Mouse (Mus musculus): ENCODE data around the gene Spag17. TPM values are rescaled to one million over a fixed set of nuclear protein-coding genes. Genes with fewer than 3 reads are reported as not detected.
A peak's percentile ranks its signal among the peaks of the same experiment; 100 is the strongest.

Gene Spag17
- polyA plus RNA-seq, 1 experiment from 2014 or later = 1.2 TPM

- 93% methylated on average over 3 of the region's 3 CpGs for WGBS
- DNase-seq (ENCODE audit: low spot score) = no peak
Observed at GRCm38 (mm10) chr3:100102386-100103092, 217.3 kb downstream of the Spag17 start.

GRCm38 (mm10) chr3:100106736-100107135 lies 221.5 kb downstream of the Spag17 start:
- Histone ChIP-seq H3K27ac (ENCODE audit: low read depth, low read length) (no peak overlapping the region), H3K4me1 (replicated peaks; ENCODE audit: control insufficient read depth, insufficient read depth, low read length) (no peaks in the 10 kb centered on the region), H3K36me3 (ENCODE audit: control insufficient read depth, insufficient read depth, low read length) (no peaks in the 10 kb centered on the region), H3K27me3 (ENCODE audit: control insufficient read depth, insufficient read depth, low read length) (no peaks in the 10 kb centered on the region), H3K4me3 (ENCODE audit: low read depth, low read length) (no peak overlapping the region), H3K4me2 (replicated peaks; ENCODE audit: low read depth, low read length) (no peak overlapping the region), H3K9ac (ENCODE audit: low read depth, low read length) (no peak overlapping the region), H3K9me3 (ENCODE audit: control insufficient read depth, low read length) (no peaks in the 10 kb centered on the region)
- ATAC-seq (ENCODE audit: low FRiP score) = no peak
- WGBS = 88% methylated on average over 2 of the region's 2 CpGs
- no peak for DNase-seq (ENCODE audit: low spot score)

More at GRCm38 (mm10) chr3:100102386-100103092, 217.3 kb downstream of the Spag17 start:
- H3K4me3 ChIP-seq (ENCODE audit: low read depth, low read length) = no peak overlapping the region
- H3K27ac ChIP-seq (ENCODE audit: low read depth, low read length) = no peak overlapping the region
- no peak overlapping the region for H3K9ac ChIP-seq (ENCODE audit: low read depth, low read length)
- H3K4me2 ChIP-seq (replicated peaks; ENCODE audit: low read depth, low read length) = no peak overlapping the region
- H3K9me3 ChIP-seq (ENCODE audit: control insufficient read depth, low read length) = no peaks in the 10 kb centered on the region
- H3K4me1 ChIP-seq (replicated peaks; ENCODE audit: control insufficient read depth, insufficient read depth, low read length) = no peaks in the 10 kb centered on the region
- no peaks in the 10 kb centered on the region for H3K27me3 ChIP-seq (ENCODE audit: control insufficient read depth, insufficient read depth, low read length)
- ATAC-seq (ENCODE audit: low FRiP score) = no peak
- H3K36me3 ChIP-seq (ENCODE audit: control insufficient read depth, insufficient read depth, low read length) = no peaks in the 10 kb centered on the region

- H3K9me3 ChIP-seq (ENCODE audit: control insufficient read depth, low read length) = no peaks in the 10 kb centered on the region
Observed at GRCm38 (mm10) chr3:100118681-100119080, 233.5 kb downstream of the Spag17 start.

GRCm38 (mm10) chr3:100121961-100122360 lies 236.8 kb downstream of the Spag17 start:
- Histone ChIP-seq H3K9me3 (ENCODE audit: control insufficient read depth, low read length) (no peaks in the 10 kb centered on the region), H3K4me2 (replicated peaks; ENCODE audit: low read depth, low read length) (no peak overlapping the region), H3K9ac (ENCODE audit: low read depth, low read length) (no peak overlapping the region), H3K4me1 (replicated peaks; ENCODE audit: control insufficient read depth, insufficient read depth, low read length) (no peaks in the 10 kb centered on the region), H3K4me3 (ENCODE audit: low read depth, low read length) (no peak overlapping the region), H3K27me3 (ENCODE audit: control insufficient read depth, insufficient read depth, low read length) (no peaks in the 10 kb centered on the region), H3K27ac (ENCODE audit: low read depth, low read length) (no peak overlapping the region), H3K36me3 (ENCODE audit: control insufficient read depth, insufficient read depth, low read length) (no peaks in the 10 kb centered on the region)
- ATAC-seq (ENCODE audit: low FRiP score) (no peak), DNase-seq (ENCODE audit: low spot score) (no peak)
- WGBS = 77% methylated on average over 2 of the region's 2 CpGs

More at GRCm38 (mm10) chr3:100118681-100119080, 233.5 kb downstream of the Spag17 start:
- H3K4me3 ChIP-seq (ENCODE audit: low read depth, low read length) = no peak overlapping the region
- no peak overlapping the region for H3K9ac ChIP-seq (ENCODE audit: low read depth, low read length)
- H3K27me3 ChIP-seq (ENCODE audit: control insufficient read depth, insufficient read depth, low read length) = no peaks in the 10 kb centered on the region
- ATAC-seq (ENCODE audit: low FRiP score) (no peak), DNase-seq (ENCODE audit: low spot score) (no peak)
- H3K4me2 ChIP-seq (replicated peaks; ENCODE audit: low read depth, low read length) = no peak overlapping the region
- WGBS = 88% methylated on average over 2 of the region's 2 CpGs
- no peak overlapping the region for H3K27ac ChIP-seq (ENCODE audit: low read depth, low read length)
- no peaks in the 10 kb centered on the region for H3K4me1 ChIP-seq (replicated peaks; ENCODE audit: control insufficient read depth, insufficient read depth, low read length)
- no peaks in the 10 kb centered on the region for H3K36me3 ChIP-seq (ENCODE audit: control insufficient read depth, insufficient read depth, low read length)

GRCm38 (mm10) chr3:100122445-100122844 lies 237.2 kb downstream of the Spag17 start:
- no peak for ATAC-seq (ENCODE audit: low FRiP score)
- Histone ChIP-seq H3K4me3 (ENCODE audit: low read depth, low read length) (no peak overlapping the region), H3K4me2 (replicated peaks; ENCODE audit: low read depth, low read length) (no peak overlapping the region), H3K27me3 (ENCODE audit: control insufficient read depth, insufficient read depth, low read length) (no peaks in the 10 kb centered on the region), H3K9ac (ENCODE audit: low read depth, low read length) (no peak overlapping the region), H3K27ac (ENCODE audit: low read depth, low read length) (no peak overlapping the region), H3K4me1 (replicated peaks; ENCODE audit: control insufficient read depth, insufficient read depth, low read length) (no peaks in the 10 kb centered on the region), H3K9me3 (ENCODE audit: control insufficient read depth, low read length) (no peaks in the 10 kb centered on the region), H3K36me3 (ENCODE audit: control insufficient read depth, insufficient read depth, low read length) (no peaks in the 10 kb centered on the region)
- DNase-seq (ENCODE audit: low spot score) = no peak
- 81% methylated on average over 1 of the region's 1 CpGs for WGBS

- H3K4me3 ChIP-seq (ENCODE audit: low read depth, low read length) = peak overlapping the region; percentile 52
- H3K4me1 ChIP-seq (replicated peaks; ENCODE audit: control insufficient read depth, insufficient read depth, low read length) = no peaks in the 10 kb centered on the region
- H3K9ac ChIP-seq (ENCODE audit: low read depth, low read length) = no peak overlapping the region
- no peak for ATAC-seq (ENCODE audit: low FRiP score)
- no peaks in the 10 kb centered on the region for H3K9me3 ChIP-seq (ENCODE audit: control insufficient read depth, low read length)
- no peak for DNase-seq (ENCODE audit: low spot score)
- 87% methylated on average over 15 of the region's 15 CpGs for WGBS
- H3K4me2 ChIP-seq (replicated peaks; ENCODE audit: low read depth, low read length) = peak overlapping the region; percentile 56
- H3K27me3 ChIP-seq (ENCODE audit: control insufficient read depth, insufficient read depth, low read length) = no peaks in the 10 kb centered on the region
- no peak overlapping the region for H3K27ac ChIP-seq (ENCODE audit: low read depth, low read length)
- peaks cover 7% of the 10 kb centered on the region; the same call in 1 of the 2 replicates for H3K36me3 ChIP-seq (ENCODE audit: control insufficient read depth, insufficient read depth, low read length)
Observed at GRCm38 (mm10) chr3:100160682-100161445, 275.7 kb downstream of the Spag17 start.

- no peak for ATAC-seq (ENCODE audit: low FRiP score)
- Histone ChIP-seq H3K27me3 (ENCODE audit: control insufficient read depth, insufficient read depth, low read length) (no peaks in the 10 kb centered on the region), H3K4me3 (ENCODE audit: low read depth, low read length) (peak overlapping the region; percentile 52), H3K4me2 (replicated peaks; ENCODE audit: low read depth, low read length) (peak overlapping the region; percentile 56), H3K9me3 (ENCODE audit: control insufficient read depth, low read length) (no peaks in the 10 kb centered on the region), H3K9ac (ENCODE audit: low read depth, low read length) (peak overlapping the region; percentile 68), H3K27ac (ENCODE audit: low read depth, low read length) (no peak overlapping the region), H3K36me3 (ENCODE audit: control insufficient read depth, insufficient read depth, low read length) (peaks cover 4% of the 10 kb centered on the region; the same call in 1 of the 2 replicates), H3K4me1 (replicated peaks; ENCODE audit: control insufficient read depth, insufficient read depth, low read length) (no peaks in the 10 kb centered on the region)
- WGBS = 2% methylated on average over 35 of the region's 35 CpGs
- no peak for DNase-seq (ENCODE audit: low spot score)
Observed at GRCm38 (mm10) chr3:100161665-100162314, 276.6 kb downstream of the Spag17 start.

GRCm38 (mm10) chr3:100162315-100163105 lies 277.3 kb downstream of the Spag17 start, which contains the start of the genes Gdap2 and Wdr3:
Gene Gdap2 (plus strand): TSS chr3:100162381.
Gene Wdr3 (minus strand): TSS chr3:100162407.
- WGBS = under 1% methylated on average over 54 of the region's 55 CpGs
- peak; percentile 99 for ATAC-seq (ENCODE audit: low FRiP score)
- peaks cover 4% of the 10 kb centered on the region; the same call in 1 of the 2 replicates for H3K36me3 ChIP-seq (ENCODE audit: control insufficient read depth, insufficient read depth, low read length)
- no peaks in the 10 kb centered on the region for H3K27me3 ChIP-seq (ENCODE audit: control insufficient read depth, insufficient read depth, low read length)
- H3K9me3 ChIP-seq (ENCODE audit: control insufficient read depth, low read length) = no peaks in the 10 kb centered on the region
- peak; percentile 95 for DNase-seq (ENCODE audit: low spot score)
- peak within 1 kb of the TSS; percentile 65 for H3K27ac ChIP-seq (ENCODE audit: low read depth, low read length)
- H3K4me2 ChIP-seq (replicated peaks; ENCODE audit: low read depth, low read length) = peak within 1 kb of the TSS; percentile 76
- peak within 1 kb of the TSS; percentile 52 for H3K4me3 ChIP-seq (ENCODE audit: low read depth, low read length)
- H3K4me1 ChIP-seq (replicated peaks; ENCODE audit: control insufficient read depth, insufficient read depth, low read length) = no peaks in the 10 kb centered on the region
- peak within 1 kb of the TSS; percentile 74 for H3K9ac ChIP-seq (ENCODE audit: low read depth, low read length)

All from hindbrain, embryonic 11.5 days (tissue).